Mouse (Mus musculus): ENCODE measurements around the gene Prkar1b.

Gene Prkar1b

GRCm38 (mm10) chr5:139098991-139099972 lies 50.5 kb downstream of the Prkar1b start:
- no peak for DNase-seq

GRCm38 (mm10) chr5:139095297-139096110 lies 54.3 kb downstream of the Prkar1b start:
- no peak for DNase-seq

DNA sequence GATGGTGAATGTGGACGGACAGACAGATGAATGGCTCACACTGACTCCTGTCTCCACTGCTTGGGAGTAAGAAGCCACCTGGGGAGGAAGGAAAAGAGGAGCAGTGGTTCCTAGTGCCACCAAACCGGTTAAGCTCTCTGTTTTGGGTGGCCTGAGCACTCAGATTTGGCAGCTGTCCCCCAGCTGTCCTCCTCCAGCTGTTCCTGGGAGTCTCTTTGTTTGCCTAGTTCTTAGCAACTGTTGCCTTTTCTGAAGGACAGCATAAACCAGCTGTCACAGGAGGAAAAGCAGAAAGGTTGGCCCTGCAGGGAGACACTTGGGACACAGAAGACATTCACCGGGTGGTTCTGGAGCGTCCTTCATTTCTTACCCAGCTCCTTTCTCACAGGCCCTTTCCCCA lies 56.3 kb downstream of the Prkar1b start:
- DNase-seq, result no peak

DNA sequence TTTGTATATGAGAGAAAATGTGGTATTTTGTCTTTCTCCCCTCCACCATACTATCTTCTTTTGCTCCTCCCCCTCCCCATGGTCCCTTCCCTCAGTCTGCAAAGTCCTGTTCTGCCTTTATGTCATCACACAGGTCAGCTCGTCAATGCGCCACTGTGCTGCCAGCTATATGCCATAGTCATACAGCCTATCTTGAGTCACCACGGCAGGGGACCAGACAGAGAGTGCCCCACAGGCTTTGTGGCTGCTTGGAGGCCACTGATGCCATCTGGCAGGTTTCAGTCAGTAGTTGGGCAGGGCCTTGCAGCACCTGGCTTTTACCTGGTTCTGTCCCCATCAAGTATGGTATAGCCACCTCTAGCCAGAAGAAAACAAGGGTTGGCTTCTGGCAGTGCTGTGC lies 58.1 kb downstream of the Prkar1b start:
- DNase-seq, result no peak

GRCm38 (mm10) chr5:139090162-139090561 lies 59.6 kb downstream of the Prkar1b start:
- no peak for DNase-seq

- no peak for DNase-seq
Observed at GRCm38 (mm10) chr5:139088173-139088572, 61.6 kb downstream of the Prkar1b start.

- DNase-seq, result peak; percentile 80
Observed at GRCm38 (mm10) chr5:139084831-139085519, 64.8 kb downstream of the Prkar1b start.

- DNase-seq, result no peak
Observed at GRCm38 (mm10) chr5:139084302-139084701, 65.5 kb downstream of the Prkar1b start.

GRCm38 (mm10) chr5:139083841-139084240 lies 66.0 kb downstream of the Prkar1b start:
- DNase-seq, result no peak

DNA sequence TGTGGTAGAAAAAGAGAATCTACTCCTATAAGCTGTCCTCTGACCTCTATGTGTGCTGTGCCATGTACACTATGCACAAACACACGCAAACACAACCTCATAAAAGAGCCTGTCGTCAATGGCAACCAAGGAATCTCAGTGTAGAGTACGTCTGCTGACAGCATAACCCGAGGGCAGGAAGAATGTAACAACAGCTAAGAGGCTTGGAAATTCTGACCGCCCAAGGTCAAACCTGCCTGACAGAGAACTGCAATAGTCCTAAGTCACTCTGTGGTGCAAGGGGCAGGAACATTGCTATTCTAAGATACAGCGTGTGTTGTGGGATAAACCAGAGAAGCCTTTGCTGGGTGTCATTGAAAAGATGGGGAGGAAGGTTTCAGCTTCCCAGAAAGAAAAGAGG lies 68.4 kb downstream of the Prkar1b start:
- peak; percentile 51 for DNase-seq

DNA sequence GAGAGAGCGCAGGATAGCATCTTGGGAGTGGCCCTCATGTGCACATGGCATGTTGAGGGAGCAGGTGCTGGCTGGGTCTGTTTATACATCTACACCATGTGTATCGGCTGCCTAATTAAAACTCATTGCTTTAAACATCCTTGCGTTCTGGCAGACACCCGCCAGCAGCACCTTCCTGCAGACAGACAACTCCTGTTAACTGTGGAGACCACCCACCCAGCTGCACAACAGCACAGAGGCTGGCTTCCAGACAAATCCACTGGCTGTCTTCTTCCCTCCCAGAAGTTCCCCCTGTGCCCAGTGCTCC lies 71.7 kb downstream of the Prkar1b start:
- DNase-seq, result no peak

- peak; percentile 32 for DNase-seq
Observed at GRCm38 (mm10) chr5:139077311-139078155, 72.3 kb downstream of the Prkar1b start.

DNA sequence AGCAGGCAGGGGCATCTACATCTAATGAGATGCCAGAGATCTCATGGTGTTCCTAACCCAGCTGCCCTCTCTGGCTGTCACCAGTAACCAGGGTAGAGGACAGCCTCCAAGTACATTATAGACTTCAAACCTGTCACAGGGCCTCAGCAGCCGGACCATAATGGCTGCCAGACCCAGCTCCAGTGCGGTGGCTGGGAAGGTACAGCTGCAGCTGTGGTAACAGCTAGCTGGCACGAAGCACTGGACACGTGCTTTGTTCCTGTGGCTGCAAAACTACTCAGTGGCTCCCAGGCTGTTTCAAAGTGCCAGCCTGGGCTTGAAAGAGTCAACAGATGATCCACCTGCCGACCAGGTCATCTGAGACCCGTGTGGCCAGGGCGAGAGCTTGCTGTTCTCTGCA lies 73.4 kb downstream of the Prkar1b start:
- DNase-seq, result no peak

- no peak for DNase-seq
Observed at GRCm38 (mm10) chr5:139075791-139076190, 74.0 kb downstream of the Prkar1b start.

DNA sequence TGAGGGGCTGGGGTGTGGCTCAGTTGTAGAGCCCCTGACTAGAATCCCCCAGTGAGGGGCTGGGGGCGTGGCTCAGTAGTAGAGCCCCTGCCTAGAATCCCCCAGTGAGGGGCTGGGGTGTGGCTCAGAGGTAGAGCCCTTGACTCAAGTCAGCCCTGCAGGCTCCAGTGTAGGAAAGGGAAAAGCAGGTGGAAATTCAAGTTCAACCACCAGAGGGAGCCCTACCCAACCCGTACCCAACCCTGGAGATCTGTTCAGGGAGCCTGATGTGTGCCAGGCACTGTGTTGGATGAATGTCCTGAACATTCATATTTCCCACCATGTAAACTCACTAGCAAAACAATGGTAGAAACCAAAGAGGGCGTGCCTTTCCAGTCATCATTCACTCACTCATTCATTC lies 74.7 kb downstream of the Prkar1b start:
- peak; percentile 79 for DNase-seq

DNA sequence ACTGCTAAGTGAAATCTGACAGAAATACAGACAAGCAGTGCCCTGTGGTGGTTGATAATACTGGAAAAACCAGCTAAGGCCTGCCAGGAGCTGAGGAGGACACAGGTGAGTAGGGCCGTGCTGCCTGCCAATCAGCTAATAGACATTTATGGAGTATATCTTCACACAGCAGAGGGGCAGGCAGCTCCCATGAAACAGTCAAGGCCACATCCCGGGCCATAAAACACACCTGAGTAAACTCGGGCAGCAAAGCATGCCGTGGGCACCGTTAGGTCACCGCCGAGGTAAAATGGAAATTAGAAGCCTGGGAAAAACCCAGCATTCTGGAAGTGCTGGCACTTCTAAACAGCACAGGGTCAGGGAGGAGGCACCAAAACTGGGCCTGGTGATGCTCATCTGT lies 75.8 kb downstream of the Prkar1b start:
- DNase-seq, result peak; percentile 58

GRCm38 (mm10) chr5:139072866-139073265 lies 76.9 kb downstream of the Prkar1b start:
- no peak for DNase-seq

DNA sequence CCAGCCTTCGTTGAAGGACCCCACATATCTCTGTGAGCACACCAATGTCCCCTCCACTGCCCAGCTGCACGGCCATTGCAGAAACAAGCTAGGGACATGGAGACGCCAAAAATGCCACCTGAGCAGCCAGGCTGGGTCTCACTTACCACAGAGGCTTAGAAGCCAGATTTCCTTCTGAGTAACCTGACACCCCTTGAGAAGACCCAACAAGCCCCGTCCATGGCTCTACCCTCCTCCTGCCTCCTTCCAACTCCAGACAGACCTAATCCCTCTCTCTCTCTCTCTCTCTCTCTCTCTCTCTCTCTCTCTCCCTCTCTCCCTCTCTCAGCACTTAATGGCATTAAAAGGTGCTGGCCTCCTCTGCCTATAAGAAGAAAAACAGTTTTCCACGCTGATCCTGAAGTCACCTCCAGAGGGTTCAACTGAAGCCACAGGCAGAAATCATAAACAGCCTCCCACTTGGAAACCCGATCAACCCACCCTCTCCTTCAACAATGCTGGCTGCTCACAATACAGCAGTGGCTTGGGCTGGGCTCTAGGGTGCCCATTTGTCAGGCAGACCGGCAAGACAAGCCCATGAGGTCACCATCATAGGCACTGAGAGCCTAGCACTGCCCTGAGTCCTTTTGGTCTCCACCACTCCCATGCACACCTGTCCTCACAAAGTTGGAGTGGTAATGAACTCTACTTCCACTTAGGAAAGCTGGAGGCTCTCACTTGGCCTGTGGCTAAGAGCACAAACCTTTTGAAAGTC lies 82.8 kb downstream of the Prkar1b start:
- DNase-seq, result no peak

- DNase-seq, result no peak
Observed at GRCm38 (mm10) chr5:139064611-139065010, 85.2 kb downstream of the Prkar1b start.

DNA sequence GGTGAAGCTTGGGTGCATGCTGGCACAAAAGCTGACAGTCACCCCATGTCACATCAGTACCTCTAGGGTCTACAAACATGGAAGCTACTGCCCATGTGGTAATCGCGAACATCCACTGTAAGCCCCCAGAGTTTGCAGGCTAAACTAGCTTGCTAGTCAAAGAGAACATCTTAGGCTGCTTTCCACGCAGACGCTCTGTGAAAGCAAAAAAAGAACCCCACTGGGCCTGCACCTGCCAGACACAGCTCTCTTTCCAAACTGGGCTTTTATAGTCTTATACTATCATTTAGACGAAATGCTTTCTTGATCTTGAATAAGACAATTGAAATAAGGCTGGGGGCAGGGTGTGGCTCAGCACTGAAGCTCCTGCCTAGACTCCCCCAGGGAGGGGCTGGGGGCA lies 88.1 kb downstream of the Prkar1b start:
- no peak for DNase-seq

- DNase-seq, result no peak
Observed at GRCm38 (mm10) chr5:139060460-139061051, 89.2 kb downstream of the Prkar1b start.

Measured in kidney, postnatal 14 days (tissue).